Mouse (Mus musculus): ENCODE measurements around the gene Syngr4.
"Not testable (repeated sequence)": the region's sequence is repeated elsewhere in the genome, so short reads cannot be mapped to it uniquely, and the experiment has no call there.

Syngr4 gene

DNA sequence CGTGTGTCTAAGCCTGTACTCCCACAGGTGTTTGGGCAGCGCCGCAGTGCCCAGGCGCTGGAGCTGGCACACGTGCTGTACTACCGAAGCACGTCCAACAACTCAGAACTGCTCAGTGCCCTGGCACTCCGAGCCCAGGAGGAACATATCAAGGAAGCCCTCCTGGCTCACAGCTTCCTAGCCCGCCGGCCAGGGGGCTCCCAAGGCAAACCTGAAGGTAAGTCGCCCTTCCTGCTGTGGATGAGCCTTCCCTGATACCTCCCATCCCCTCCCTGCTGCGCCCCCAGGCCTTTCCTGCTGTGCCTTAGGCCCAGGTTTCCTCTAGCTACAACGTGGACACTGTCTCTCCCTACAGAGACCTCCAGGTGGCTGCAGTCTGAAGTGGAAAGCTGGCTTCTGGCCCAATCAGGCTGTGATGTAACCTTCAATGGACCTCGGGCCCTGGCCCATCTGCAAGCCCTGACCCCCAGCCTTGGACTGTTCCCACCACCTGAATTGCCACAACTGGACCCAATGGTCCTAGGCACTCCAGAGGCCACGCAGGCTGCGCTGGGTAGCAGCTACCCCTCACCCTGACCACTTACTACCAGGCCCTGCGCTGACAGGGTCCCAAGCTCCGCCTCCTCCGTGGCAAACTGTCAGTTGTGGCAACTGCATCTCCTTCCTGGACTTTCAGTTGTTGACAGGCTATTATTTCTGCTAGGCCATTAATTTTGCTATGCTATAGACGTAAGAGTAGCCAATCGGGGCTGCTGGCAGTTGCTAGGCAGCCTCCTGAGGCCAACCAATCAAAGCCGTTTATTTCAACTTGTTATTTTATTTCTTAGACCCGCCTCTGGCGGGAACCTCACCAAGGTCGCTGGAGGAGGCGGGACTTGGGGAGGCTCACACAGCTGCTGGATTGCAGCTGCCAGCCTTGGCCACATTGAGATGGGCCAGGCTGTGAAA, 19.8 kb upstream of the Syngr4 start:
- in situ Hi-C loops (cut with MboI, MseI) = no loop called here

DNA sequence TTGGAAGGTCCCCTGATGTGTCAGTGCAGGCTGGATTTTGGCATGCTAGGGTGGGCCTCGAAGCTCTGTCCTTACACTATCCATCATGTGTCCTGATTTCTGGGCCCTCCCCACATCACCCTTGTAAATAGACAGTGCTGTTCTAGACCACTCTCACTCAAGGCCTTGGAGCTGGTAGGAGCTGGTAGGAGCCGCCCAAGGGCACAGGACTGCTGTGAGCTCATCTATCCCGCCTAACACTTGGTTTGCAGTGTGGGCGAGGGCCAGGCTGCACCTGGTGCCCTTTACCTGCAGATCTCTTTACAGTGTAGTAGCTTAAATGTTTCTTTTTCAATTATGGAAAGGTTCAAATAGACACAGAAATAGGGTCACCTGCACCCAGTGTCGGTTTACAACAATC, 18.5 kb upstream of the Syngr4 start:
- in situ Hi-C loops (cut with MboI, MseI) = no loop called here

DNA sequence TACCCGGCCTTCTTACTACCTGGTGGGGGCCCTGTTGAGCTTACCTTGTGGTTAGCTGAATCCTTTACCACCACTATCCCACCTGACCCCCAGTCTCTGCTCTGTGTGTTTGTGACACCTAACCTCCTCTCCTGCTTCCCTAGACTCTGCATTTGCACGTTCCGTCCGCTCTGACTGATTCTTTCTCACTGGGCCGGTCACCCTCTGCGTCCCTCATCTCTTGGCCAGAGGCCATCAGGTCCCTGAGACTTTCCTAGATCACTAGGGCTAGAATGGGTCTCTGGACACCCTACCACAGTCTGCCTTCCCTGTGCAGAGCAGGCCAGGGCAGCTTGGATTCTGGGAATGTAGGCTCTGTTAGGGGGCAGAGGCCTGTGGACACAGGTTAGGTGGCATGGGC, 17.6 kb upstream of the Syngr4 start:
- in situ Hi-C loops (cut with MboI, MseI) = no loop called here

DNA sequence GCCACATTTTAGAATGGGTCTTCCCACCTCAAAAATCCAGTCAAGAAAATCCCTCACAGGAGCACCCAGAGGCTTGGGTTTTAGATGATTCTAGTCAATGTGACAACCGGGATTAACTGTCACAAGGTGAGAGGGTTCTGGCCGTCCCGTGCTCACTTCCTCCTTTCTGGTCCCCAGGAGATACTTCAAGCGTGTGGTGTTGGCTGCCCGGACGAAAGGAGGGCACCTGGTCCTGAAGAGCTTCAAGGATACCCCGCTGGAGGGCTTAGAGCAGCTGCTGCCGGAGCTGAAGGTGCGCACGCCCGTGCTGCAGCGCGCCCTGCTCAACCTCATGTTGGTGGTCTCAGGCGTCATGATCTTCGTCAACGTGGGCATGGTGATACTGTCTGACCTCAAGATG, 12.6 kb upstream of the Syngr4 start:
- in situ Hi-C loops (cut with MboI, MseI) = no loop called here

DNA sequence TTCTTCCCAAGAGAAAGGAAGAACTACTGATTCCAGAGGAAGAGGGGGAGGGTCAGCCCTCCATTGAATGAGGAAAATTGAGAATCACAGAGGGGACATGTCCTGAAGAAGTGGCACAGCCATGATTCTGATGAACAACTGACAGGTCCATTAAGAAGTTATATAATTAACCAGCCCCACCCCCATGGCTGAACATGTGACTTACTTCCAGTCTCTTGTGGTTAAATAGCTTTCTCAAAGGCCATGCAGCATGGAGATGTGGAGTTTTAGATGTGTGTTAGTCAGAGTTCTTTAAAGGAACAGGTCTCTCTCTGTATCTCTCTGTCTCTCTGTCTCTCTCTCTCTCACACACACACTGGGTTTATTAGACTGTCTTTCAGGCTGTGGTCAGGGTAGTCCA, 11.9 kb upstream of the Syngr4 start:
- in situ Hi-C loops (cut with MboI, MseI) = no loop called here

DNA sequence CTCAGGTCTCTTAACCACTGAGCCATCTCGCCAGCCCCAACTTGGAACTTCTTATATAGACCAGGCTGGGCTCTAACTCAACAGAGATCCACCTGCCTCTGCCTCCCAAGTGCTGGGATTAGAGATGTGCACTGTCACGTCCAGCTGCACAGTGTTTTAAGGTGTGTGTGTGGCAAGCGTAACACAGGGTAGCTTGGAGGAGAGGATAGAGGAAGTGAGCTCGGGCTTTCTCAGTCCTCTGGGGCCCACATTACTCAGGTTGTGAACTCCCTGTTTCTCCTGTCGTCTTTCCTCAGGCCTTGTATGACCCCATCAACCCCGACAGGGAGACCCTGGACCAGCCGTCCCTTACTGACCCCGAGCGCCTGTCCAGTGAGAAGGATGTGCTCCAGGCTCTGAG, 10.1 kb upstream of the Syngr4 start:
- in situ Hi-C loops (cut with MboI, MseI) = no loop called here

DNA sequence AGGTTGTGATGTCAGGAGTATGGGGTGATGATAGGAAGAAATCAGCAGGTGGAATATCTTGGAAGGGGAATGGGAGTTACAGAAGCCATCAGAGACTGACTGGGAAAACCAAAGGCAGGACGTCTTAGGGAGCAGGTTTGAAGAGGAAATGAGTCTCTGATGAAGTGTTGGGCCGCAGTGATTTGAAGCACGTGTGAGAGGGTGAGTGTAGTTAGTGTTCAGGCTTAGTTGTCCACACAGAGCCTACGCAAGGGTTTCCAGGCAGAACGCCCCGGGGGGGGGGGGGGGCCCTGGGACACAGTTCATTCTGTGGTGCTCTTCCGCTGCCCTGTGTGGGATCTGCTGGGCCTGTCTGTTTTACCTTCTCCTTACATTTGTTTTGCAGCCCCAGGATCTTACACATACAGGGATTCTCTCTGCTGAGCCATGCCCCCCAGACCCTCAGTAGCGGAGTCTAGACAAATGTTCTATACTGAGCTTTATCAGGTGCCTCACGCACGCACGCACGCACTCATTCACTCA, 6.0 kb upstream of the Syngr4 start:
- in situ Hi-C loops (cut with MboI, MseI) = no loop called here

DNA sequence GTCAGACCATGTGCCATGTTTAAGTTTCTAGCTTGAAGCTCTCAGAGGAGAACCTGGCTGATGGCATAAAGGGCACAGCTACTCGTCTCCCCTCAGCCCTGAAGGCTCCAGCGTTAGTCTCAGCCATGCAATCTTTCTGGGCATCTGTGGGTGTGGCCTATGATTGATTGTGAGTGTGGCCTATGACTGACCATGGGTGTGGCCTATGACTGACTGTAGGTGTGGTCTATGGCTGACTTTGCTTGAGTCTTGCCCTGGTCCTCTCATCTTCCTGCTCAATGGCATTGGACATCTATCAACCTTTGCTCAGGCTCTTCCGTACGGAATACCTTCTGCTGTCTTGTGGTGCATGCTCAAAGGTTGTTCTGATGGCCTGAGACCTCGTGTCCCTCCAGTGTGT, 5.0 kb upstream of the Syngr4 start:
- in situ Hi-C loops (cut with MboI, MseI) = no loop called here

DNA sequence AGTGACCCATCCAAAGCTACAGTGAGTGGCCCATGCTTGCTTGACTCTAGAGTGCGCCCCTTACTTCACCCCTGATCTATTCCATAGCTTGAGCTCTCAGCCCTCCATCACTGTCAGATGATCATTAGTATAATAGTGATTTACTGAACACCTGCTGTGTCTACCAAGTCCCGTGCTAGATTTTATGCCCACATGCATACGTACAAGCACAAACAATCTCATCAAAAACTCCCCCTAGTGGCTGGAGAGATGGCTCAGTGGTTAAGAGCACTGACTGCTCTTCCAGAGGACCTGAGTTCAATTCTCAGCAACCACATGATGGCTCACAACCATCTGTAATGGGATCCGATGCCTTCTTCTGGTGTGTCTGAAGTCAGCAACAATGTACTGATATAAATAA, 1.6 kb upstream of the Syngr4 start:
- in situ Hi-C loops (cut with MboI, MseI) = not testable (repeated sequence)

DNA sequence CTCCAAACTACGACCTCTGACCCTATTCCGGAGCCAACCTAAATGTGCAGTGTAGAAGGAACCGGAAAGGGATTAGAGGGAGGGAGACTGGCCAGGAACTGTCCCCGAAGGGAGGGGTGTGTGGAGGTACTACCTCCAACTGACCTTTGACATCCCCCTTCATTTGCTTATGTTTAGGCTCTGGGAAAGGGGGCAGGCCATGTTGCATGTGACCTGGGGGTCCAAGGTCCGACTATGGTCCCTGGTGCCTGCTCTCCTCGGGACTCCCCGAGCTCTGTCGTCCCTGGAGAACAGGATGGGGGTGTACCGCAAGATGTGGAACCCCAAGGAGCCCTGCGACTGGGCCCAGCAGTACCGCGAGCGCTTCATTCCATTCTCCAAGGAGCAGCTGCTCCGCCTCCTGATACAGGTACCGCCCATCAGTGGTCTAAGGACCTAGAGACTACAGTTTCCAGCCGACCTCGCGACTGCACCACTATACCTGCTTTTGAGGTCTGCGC, 794 bp upstream of the Syngr4 start:
- in situ Hi-C loops (cut with MboI, MseI) = no loop called here

DNA sequence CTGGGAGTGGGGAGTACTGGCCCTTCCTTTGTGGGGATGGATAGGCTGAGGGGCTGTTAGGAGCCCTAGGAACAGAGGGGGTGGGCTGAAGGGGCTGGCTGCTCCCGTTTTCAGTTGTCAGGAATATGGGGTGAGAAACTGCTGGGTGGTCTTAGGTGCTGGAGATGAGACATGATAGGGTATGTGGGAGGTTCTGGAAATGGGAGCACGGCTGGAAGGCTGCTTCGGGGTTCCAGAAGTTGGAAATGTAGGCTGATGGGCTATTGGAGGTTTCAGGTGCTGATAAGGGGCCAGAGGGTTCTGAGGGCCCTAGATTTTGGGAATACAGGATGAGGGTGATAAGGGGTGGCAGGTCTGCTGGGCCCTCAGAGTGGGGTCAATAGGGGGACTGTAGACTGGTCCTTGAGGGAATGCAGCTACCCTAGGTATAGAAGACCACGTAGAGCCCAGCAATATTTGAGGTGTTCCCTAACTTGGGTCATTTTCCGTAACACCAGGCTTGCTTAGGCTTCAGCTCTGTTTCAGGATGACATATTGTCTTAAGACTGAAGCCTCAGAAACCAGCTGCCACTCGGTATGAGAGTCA, 490 bp downstream of the Syngr4 start:
- in situ Hi-C loops (cut with MboI, MseI) = no loop called here

DNA sequence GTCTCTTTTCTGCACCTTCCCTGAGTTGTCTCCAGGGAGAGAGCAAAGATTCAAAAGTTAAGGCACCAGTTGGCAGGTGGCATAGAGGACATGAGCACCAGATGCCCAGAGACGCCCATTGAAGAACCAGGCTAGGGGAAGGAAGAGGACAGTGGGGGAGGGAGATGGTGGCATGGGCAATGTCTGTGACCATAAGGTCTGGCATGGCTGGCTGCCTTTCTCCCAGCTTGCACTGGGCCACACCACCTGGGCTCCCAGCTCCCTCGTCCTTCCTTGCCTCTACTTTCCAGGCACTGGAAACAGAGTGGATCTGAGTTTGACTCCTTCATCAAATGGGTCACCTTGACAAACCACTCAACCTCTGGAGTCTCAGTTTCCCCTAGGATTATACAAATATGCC, 3.9 kb downstream of the Syngr4 start:
- in situ Hi-C loops (cut with MboI, MseI) = no loop called here

DNA sequence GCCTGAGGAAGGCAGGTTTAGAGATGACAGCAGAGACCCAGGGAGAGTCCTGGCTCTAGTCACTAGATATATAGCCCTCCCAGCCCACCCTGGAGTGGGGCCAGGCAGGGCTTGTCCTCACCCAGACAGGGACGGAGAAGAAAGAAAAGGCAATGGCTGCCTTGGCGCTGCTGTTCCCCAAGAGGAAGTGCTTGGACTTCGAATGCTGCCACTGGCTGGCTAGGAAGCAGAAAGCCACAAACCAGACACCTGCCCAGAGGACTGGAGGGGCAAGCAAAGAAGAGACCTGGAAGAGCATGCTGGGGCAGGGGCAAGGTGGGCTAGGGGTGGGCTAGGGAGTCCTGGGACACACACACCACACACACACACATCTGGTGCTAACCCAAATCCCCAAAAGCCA, 9.3 kb downstream of the Syngr4 start:
- in situ Hi-C loops (cut with MboI, MseI) = no loop called here

DNA sequence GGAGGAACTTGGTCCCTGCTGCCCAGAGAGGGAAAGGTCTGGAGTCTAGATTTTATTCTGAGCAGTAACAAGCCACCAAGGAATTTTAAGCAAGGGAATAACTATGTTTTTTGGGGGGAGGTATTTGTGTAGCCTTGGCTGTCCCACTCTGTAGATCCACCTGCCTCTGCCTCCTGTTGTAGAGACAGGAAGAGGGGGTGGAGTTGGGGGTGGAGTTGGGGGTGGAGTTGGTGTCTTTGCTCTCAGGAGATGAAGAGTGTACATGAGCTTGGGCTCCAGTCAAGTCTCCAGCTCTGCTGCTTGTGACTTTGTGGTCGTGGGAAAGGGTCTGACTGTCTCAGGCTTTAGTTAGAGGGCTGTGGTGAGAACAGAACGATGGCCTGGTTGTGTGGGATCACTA, 15.5 kb downstream of the Syngr4 start:
- in situ Hi-C loops (cut with MboI, MseI) = no loop called here

DNA sequence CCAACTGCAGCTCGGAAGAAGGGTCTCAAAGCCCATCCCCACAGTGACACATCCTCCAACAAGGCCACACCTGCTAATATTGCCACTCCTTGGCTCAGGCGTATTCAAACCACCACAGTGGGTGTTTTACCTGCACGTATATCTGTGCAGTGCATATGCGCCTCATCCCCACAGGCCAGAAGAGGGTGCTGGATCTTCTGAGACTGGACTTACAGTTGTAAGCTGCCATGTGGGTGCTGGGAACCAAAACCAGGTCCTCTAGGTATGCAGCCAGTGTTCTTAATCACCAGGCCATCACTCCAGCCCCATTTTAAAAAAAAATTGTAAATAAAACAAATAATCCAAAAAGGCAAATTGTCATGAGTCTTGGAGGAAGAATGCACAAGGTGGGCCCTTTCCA, 16.0 kb downstream of the Syngr4 start:
- in situ Hi-C loops (cut with MboI, MseI) = no loop called here

DNA sequence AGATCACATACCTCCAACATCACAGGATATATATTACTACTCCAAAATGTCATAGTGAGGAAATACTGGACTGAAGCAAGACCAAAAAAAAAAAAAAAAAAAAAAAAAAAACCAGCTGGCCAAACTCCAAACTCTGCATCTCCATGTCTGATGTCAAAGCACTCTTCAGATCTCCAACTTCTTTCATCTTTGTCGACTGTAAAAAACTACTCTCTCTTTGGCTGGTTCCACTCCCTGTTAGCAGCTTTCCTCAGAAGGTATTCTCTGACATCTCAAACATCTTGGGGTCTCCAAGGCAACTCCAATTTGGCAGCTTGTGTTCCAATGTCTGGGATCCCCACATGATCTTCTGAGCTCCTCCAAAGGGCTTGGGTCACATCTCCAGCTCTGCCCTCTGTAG, 18.2 kb downstream of the Syngr4 start, which contains the start of gene Grin2d:
Grin2d (minus strand) TSS at position 101 of the 400 bp plus-strand sequence.
- in situ Hi-C loops (cut with MboI, MseI) = not testable (repeated sequence)

DNA sequence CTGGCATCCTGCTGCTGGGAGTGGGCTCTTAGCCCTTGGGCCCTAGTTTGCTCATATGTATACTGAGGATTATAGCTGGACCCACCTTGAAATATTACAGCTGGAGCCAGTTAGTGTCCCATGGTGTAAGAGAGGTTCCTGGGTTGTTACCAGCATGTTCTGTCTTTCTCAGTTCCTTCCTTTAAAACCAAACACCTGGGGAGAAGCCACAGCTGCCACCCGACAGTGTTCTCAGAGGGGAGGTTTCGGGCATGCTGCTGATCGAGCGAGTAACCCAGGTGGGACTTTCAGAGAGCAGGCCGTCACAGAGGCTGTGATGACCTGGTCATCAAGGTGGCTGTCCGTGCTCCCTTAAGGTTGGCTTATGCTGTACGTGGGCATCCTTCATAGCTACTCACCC, 19.6 kb downstream of the Syngr4 start:
- in situ Hi-C loops (cut with MboI, MseI) = no loop called here

DNA sequence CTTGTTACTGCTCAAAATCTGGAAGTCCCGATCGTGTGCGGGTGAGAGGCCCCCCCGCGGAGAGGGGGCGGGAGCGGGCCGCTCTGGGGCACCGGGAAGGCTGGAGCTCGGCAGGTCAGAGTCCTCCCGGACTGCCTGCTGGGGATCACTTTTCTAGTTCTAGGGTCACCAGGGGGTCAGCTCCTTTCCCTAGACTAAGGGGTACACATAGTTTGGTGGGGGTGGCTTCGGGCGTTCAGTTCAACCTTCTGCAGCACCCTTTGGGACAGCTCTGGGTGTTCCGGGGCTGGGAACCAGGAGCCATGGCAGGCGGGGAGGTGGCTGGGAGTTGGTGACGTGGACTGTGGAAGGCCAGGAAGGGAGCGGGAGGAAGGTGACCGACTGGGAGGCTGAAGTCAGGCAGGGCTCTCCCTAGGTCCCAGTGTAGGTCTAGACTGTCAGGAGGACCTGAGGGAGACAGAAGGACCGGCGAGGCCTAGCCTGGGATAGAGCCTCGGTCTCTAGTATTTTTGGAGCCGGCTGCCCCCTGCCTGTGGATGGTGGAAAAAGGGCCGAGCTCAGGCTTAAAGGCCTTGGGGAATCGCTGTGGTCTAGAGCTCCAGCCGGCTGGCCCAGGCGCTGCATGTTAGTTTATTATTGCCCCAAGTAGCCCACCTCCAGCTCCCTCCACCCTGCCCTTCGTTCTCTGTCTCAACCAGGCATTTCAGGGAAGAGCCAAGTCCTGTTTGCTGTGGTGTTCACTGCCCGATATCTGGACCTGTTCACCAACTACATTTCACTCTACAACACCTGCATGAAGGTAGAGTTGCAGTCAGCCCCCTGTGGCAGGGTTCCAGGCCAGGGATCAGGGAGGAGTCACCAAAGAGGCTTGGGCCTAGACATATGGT, 23.2 kb downstream of the Syngr4 start:
- in situ Hi-C loops (cut with MboI, MseI) = no loop called here

DNA sequence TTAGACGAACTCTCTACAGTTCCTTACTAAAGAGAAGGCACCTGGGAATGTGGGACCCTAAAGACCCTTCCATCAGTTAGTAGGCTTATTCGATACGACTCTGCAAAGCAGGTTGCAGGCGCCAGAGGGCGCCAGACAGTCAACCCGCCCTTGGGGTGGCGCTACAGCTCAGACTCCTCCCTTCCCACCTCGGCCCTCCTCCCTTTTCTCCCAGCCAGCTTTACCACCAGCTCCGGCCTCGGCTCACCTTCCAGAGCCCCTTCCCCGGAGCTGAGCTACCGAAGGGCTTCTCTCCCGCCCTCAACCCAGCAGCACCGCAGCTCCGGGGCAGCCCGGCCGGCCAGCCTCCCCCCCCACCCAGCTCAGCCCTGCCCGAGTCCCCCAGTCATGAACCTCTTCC, 23.9 kb downstream of the Syngr4 start, which contains the start of gene Kdelr1:
Kdelr1 (plus strand) TSS at position 149 of the 400 bp plus-strand sequence.
- in situ Hi-C loops (cut with MboI, MseI) = no loop called here

DNA sequence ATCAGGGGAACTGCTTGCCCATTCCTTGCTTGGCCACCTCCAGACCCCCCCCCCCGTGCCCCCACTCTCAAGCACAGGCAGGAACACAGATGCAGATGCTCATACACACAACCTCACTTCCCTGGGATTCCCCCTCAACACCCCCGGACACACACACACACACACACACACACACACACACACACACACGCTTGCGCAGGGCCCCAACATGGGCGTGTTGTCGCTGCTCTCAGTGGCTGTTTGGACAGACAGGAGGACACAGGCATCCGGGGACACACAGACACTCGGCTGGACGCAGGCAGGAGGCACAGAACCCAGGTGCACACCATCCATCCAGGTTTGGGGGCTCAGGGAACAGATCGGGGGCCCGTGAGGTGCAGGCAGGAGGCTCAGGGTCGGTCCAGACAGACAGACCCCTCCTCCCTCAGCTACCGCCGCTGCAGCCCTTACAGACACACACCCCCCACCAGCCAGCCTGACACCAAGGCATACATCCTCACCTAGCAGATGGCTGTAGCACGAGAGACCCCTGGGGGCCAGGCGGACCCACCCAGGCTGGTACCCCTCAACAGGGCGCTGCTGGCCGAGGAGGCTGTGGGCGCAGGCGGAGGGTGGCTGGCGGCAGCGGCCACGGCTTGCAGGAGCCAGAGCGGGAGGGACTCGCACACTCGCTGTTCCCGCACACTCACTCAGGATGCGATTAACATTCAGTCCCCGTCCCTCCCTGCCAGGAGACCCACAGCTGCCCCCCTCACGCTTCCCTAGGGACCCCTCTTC, 26.0 kb downstream of the Syngr4 start:
- in situ Hi-C loops (cut with MboI, MseI) = no loop called here

DNA sequence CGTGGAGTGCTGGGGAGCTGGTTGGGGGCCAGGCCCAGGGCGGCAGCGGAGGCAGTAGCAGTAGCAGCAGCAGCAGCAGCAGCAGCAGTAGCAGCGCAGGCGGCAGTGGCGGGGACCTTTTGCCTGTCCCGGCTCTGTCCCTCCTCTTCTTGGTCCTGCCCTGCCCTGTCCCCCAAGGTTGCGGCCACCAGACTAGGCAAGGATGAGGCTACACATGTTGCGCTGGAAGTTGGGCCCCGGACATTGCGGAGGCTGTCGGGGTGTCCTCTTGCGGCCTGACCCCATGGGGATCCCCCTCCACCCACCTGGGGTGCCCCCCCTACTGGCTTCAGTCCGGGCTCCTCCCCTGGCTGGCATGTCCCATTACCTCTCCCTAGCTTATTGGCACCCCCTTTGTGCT, 26.7 kb downstream of the Syngr4 start:
- in situ Hi-C loops (cut with MboI, MseI) = no loop called here

Data from T-helper 2 cell (primary cell).